Comparison of ENCODE assay signal across 12 mouse cellular contexts in the genomic region with DNA sequence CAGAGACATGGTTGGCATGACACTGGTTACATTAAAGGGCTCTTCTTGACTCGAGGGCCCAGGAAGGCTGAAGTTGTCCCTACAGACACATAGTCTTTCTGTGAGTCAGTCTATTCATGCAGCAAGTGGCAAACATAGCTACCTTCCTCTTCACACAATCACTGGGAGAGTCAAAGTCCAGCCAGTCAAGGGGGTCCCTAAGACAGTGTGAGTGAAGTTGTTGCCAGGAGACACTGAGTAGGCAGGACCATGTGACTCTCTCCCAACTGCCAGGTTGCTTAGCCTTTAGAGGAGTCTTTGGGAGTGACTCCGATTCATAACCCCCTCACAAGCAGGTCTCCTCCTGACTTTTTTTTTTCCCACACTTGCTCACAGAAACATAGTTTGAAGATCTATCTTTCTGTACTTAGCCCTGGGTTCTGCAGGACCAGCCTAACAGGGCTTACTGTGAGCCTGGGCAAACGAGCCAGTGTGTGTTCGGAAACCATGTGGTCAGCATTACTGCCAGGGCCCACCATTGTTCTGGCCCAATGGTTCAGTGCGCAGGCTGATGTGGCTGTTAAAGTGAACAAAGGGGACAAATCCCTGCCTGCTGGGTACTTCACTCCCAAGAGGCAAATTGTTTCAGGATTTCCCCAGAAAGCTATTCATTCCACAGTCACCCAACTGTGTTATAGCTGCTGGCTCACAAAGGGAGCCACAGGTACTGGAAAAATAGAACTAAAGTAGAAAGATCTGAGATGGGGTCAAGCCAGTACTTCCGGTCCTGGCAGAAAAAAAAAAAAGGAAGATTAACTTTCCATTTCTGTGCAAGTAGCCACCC. TPM values are rescaled to one million over a fixed set of nuclear protein-coding genes. Genes with fewer than 3 reads are reported as not detected.
A peak's percentile ranks its signal among the peaks of the same experiment; 100 is the strongest.
DNase-seq lines count a peak whose midpoint lies in the region; ATAC-seq and TF ChIP-seq lines count a peak whose summit lies in the region.
"Had no signal": no experiment of that assay in that cellular context is flagged by ENCODE, and none has a peak within 500 bp of the region (broad histone marks: within the 10 kb centered on the region; RNA-seq: fewer than 3 reads in every experiment).

No protein-coding gene starts in this region.

- WGBS in forebrain, embryonic 10.5 days = 9% methylated on average over 6 of the region's 6 CpGs
- WGBS in hindbrain, postnatal 0 days = 13% methylated on average over 6 of the region's 6 CpGs
- WGBS in neural tube, embryonic 15.5 days = 10% methylated on average over 6 of the region's 6 CpGs
- WGBS in intestine, embryonic 16.5 days = 65% methylated on average over 6 of the region's 6 CpGs
- WGBS in kidney, adult 2 months = 53% methylated on average over 6 of the region's 6 CpGs

- peak; percentile 86 for ATAC-seq in hindbrain, postnatal 0 days
- peak; percentile 57; the same call in 1 of the 2 replicates for ATAC-seq in neural tube, embryonic 15.5 days (ENCODE audit: low FRiP score)
- ATAC-seq in intestine, embryonic 16.5 days = no peak

- peak overlapping the region; percentile 12 for H3K4me3 ChIP-seq in forebrain, embryonic 10.5 days
- no peak overlapping the region for H3K4me3 ChIP-seq in hindbrain, postnatal 0 days (ENCODE audit: low read length)
- no peak overlapping the region for H3K4me3 ChIP-seq in neural tube, embryonic 15.5 days (replicated peaks)
- H3K4me3 ChIP-seq in intestine, embryonic 16.5 days (ENCODE audit: low read length) = no peak overlapping the region
- H3K4me3 ChIP-seq in kidney, adult 2 months (ENCODE audit: insufficient read depth, low read depth, low read length) = no peak overlapping the region
- H3K4me3 ChIP-seq: heart, embryonic 15.5 days; kidney, embryonic 15.5 days; lung, embryonic 15.5 days had no signal

- H3K27me3 ChIP-seq in forebrain, embryonic 10.5 days (ENCODE audit: poor library complexity, severe bottlenecking) = peaks cover 81% of the 10 kb centered on the region
- H3K27me3 ChIP-seq in hindbrain, postnatal 0 days (ENCODE audit: insufficient read depth, low read length) = 0 out of 2 replicates have a peak, but pooled peaks cover 4% of the 10 kb centered on the region
- peaks cover 71% of the 10 kb centered on the region for H3K27me3 ChIP-seq in neural tube, embryonic 15.5 days (replicated peaks)
- no peaks in the 10 kb centered on the region for H3K27me3 ChIP-seq in intestine, embryonic 16.5 days (replicated peaks; ENCODE audit: control insufficient read depth, insufficient read depth, low read length)
- no peaks in the 10 kb centered on the region for H3K27me3 ChIP-seq in kidney, adult 2 months (replicated peaks; ENCODE audit: control insufficient read depth, insufficient read depth, low read length)
- H3K27me3 ChIP-seq: kidney, embryonic 15.5 days had no signal

- H3K4me2 ChIP-seq in hindbrain, postnatal 0 days (ENCODE audit: low read depth, low read length) = no peak overlapping the region
- no peak overlapping the region for H3K4me2 ChIP-seq in neural tube, embryonic 15.5 days
- no peak overlapping the region for H3K4me2 ChIP-seq in intestine, embryonic 16.5 days (ENCODE audit: low read depth, low read length)
- H3K4me2 ChIP-seq: heart, embryonic 15.5 days; kidney, embryonic 15.5 days; lung, embryonic 15.5 days had no signal

- no peak overlapping the region for H3K9ac ChIP-seq in hindbrain, postnatal 0 days (replicated peaks; ENCODE audit: low read length)
- no peak overlapping the region for H3K9ac ChIP-seq in neural tube, embryonic 15.5 days (replicated peaks)
- H3K9ac ChIP-seq in intestine, embryonic 16.5 days (ENCODE audit: low read depth, low read length) = no peak overlapping the region
- H3K9ac ChIP-seq: heart, embryonic 15.5 days; kidney, embryonic 15.5 days; lung, embryonic 15.5 days had no signal

- no peak for TF ChIP-seq POLR2A in kidney, adult 2 months (IDR thresholded peaks at IDR 0.05; ENCODE audit: low read depth, low read length)

- no peaks in the 10 kb centered on the region for H3K36me3 ChIP-seq in forebrain, embryonic 10.5 days (replicated peaks)
- no peaks in the 10 kb centered on the region for H3K36me3 ChIP-seq in hindbrain, postnatal 0 days (ENCODE audit: insufficient read depth, low read length)
- H3K36me3 ChIP-seq in neural tube, embryonic 15.5 days = no peaks in the 10 kb centered on the region
- H3K36me3 ChIP-seq in intestine, embryonic 16.5 days (ENCODE audit: control insufficient read depth, insufficient read depth, low read length) = no peaks in the 10 kb centered on the region
- H3K36me3 ChIP-seq in kidney, adult 2 months (ENCODE audit: control insufficient read depth, insufficient read depth, low read length) = no peaks in the 10 kb centered on the region
- H3K36me3 ChIP-seq: heart, embryonic 15.5 days; kidney, embryonic 15.5 days; lung, embryonic 15.5 days had no signal

- peak overlapping the region; percentile 80 for H3K27ac ChIP-seq in forebrain, embryonic 10.5 days
- no peak overlapping the region for H3K27ac ChIP-seq in hindbrain, postnatal 0 days
- no peak overlapping the region for H3K27ac ChIP-seq in neural tube, embryonic 15.5 days (replicated peaks)
- H3K27ac ChIP-seq in intestine, embryonic 16.5 days (ENCODE audit: low read length) = no peak overlapping the region
- no peak overlapping the region for H3K27ac ChIP-seq in kidney, adult 2 months (ENCODE audit: insufficient read depth, low read depth, low read length)
- H3K27ac ChIP-seq: heart, embryonic 15.5 days; kidney, embryonic 15.5 days; lung, embryonic 15.5 days had no signal

- TF ChIP-seq CTCF in hindbrain, postnatal 0 days (IDR thresholded peaks at IDR 0.05; ENCODE audit: low read depth) = no peak
- TF ChIP-seq CTCF in kidney, adult 2 months (conservative IDR thresholded peaks at IDR 0.05; ENCODE audit: insufficient read depth, insufficient read length, low read depth, low read length) = no peak

- H3K4me1 ChIP-seq in forebrain, embryonic 10.5 days = peaks cover 32% of the 10 kb centered on the region
- peaks cover 12% of the 10 kb centered on the region; the same call in 1 of the 2 replicates for H3K4me1 ChIP-seq in hindbrain, postnatal 0 days (ENCODE audit: insufficient read depth, low read length)
- 0 out of 2 replicates have a peak, but pooled peaks cover 7% of the 10 kb centered on the region for H3K4me1 ChIP-seq in neural tube, embryonic 15.5 days
- H3K4me1 ChIP-seq in intestine, embryonic 16.5 days (ENCODE audit: control insufficient read depth, insufficient read depth, low read length) = no peaks in the 10 kb centered on the region
- H3K4me1 ChIP-seq in kidney, adult 2 months (ENCODE audit: control insufficient read depth, insufficient read depth, low read length) = no peaks in the 10 kb centered on the region
- H3K4me1 ChIP-seq: heart, embryonic 15.5 days had no signal

- peak; percentile 25 for DNase-seq in cerebellum, adult 9-11 months
- DNase-seq in cerebellum, adult 11 months = no peak
- DNase-seq in forebrain, embryonic 10.5 days (ENCODE audit: extremely low spot score, low spot score) = peak; percentile 81
- peak; percentile 68 for DNase-seq in hindbrain, postnatal 0 days (ENCODE audit: low spot score)
- DNase-seq in kidney, adult 2 months = no peak
- no peak for DNase-seq in heart, adult 11 months

- 0 out of 2 replicates have a peak, but pooled peaks cover 6% of the 10 kb centered on the region for H3K9me3 ChIP-seq in forebrain, embryonic 10.5 days
- H3K9me3 ChIP-seq in hindbrain, postnatal 0 days (ENCODE audit: low read length) = no peaks in the 10 kb centered on the region; the same call in 1 of the 2 replicates
- H3K9me3 ChIP-seq in neural tube, embryonic 15.5 days (replicated peaks) = no peaks in the 10 kb centered on the region
- H3K9me3 ChIP-seq in intestine, embryonic 16.5 days (ENCODE audit: control insufficient read depth, low read length) = no peaks in the 10 kb centered on the region
- H3K9me3 ChIP-seq: heart, embryonic 15.5 days; kidney, embryonic 15.5 days; lung, embryonic 15.5 days had no signal

RNA-seq across cellular contexts. Expression of gene Crygs, which starts 11.1 kb away (rescaled TPM):
- polyA plus RNA-seq in forebrain, embryonic 10.5 days (2016; fragmentation: Nextera tagmentation; extraction: Ambion mirVana) = not detected in 2 replicates
- total RNA-seq in hindbrain, postnatal 0 days (2014; rRNA removed) = not detected in 2 replicates
- polyA plus RNA-seq in hindbrain, postnatal 0 days (2015; fragmentation: Nextera tagmentation; extraction: Ambion mirVana) = 0.28 and 0.35 TPM in 2 replicates
- polyA plus RNA-seq in neural tube, embryonic 15.5 days (2015; fragmentation: Nextera tagmentation; extraction: Ambion mirVana) = not detected in 2 replicates
- polyA plus RNA-seq in intestine, embryonic 16.5 days (2015; fragmentation: Nextera tagmentation; extraction: Ambion mirVana) = not detected in 2 replicates
- 0.37 and 0.53 TPM in 2 replicates for polyA plus RNA-seq in kidney, adult 2 months (2012; rRNA removed)
- total RNA-seq: left cerebral cortex, postnatal 36 days had no signal
- polyA plus RNA-seq: heart, embryonic 15.5 days; lung, embryonic 15.5 days had no signal

RNA-seq across cellular contexts. Expression of gene Tbccd1, which starts 57.2 kb away (rescaled TPM):
- 35.3 and 36.0 TPM in 2 replicates for polyA plus RNA-seq in forebrain, embryonic 10.5 days (2016; fragmentation: Nextera tagmentation; extraction: Ambion mirVana)
- total RNA-seq in hindbrain, postnatal 0 days (2014; rRNA removed) = 13.2 and 16.9 TPM in 2 replicates
- 17.2 and 17.5 TPM in 2 replicates for polyA plus RNA-seq in hindbrain, postnatal 0 days (2015; fragmentation: Nextera tagmentation; extraction: Ambion mirVana)
- 19.5 and 23.2 TPM in 2 replicates for polyA plus RNA-seq in neural tube, embryonic 15.5 days (2015; fragmentation: Nextera tagmentation; extraction: Ambion mirVana)
- 31.0 and 31.6 TPM in 2 replicates for polyA plus RNA-seq in intestine, embryonic 16.5 days (2015; fragmentation: Nextera tagmentation; extraction: Ambion mirVana)
- polyA plus RNA-seq in kidney, adult 2 months (2012; rRNA removed) = 20.1 and 20.6 TPM in 2 replicates

RNA-seq across cellular contexts. Expression of gene Dnajb11, which starts 57.4 kb away (rescaled TPM):
- polyA plus RNA-seq in forebrain, embryonic 10.5 days (2016; fragmentation: Nextera tagmentation; extraction: Ambion mirVana) = 92.2 and 93.8 TPM in 2 replicates
- 41.2 and 58.9 TPM in 2 replicates for total RNA-seq in hindbrain, postnatal 0 days (2014; rRNA removed)
- 86.9 and 87.1 TPM in 2 replicates for polyA plus RNA-seq in hindbrain, postnatal 0 days (2015; fragmentation: Nextera tagmentation; extraction: Ambion mirVana)
- 106 and 110 TPM in 2 replicates for polyA plus RNA-seq in neural tube, embryonic 15.5 days (2015; fragmentation: Nextera tagmentation; extraction: Ambion mirVana)
- polyA plus RNA-seq in intestine, embryonic 16.5 days (2015; fragmentation: Nextera tagmentation; extraction: Ambion mirVana) = 118 and 129 TPM in 2 replicates
- polyA plus RNA-seq in kidney, adult 2 months (2012; rRNA removed) = 18.1 and 21.9 TPM in 2 replicates

Comparison
In these comparisons a context has a peak if more than half of its experiments do, and no peak if none do; other contexts are left out.
1. DNase-seq: peak in cerebellum, adult 9-11 months (single experiment), forebrain, embryonic 10.5 days (single experiment) and hindbrain, postnatal 0 days (single experiment); none in cerebellum, adult 11 months (single experiment), kidney, adult 2 months (single experiment) and heart, adult 11 months (single experiment).